Mouse (Mus musculus) retina, embryonic 14.5 days (tissue): ENCODE results near the gene Foxn3.

Experiments used
- DNase-seq: peaks from one replicate; pipeline ENCODE4 v3.0.0-alpha.2; 2015; ENCODE audit warnings: low spot score

Foxn3 gene

DNA sequence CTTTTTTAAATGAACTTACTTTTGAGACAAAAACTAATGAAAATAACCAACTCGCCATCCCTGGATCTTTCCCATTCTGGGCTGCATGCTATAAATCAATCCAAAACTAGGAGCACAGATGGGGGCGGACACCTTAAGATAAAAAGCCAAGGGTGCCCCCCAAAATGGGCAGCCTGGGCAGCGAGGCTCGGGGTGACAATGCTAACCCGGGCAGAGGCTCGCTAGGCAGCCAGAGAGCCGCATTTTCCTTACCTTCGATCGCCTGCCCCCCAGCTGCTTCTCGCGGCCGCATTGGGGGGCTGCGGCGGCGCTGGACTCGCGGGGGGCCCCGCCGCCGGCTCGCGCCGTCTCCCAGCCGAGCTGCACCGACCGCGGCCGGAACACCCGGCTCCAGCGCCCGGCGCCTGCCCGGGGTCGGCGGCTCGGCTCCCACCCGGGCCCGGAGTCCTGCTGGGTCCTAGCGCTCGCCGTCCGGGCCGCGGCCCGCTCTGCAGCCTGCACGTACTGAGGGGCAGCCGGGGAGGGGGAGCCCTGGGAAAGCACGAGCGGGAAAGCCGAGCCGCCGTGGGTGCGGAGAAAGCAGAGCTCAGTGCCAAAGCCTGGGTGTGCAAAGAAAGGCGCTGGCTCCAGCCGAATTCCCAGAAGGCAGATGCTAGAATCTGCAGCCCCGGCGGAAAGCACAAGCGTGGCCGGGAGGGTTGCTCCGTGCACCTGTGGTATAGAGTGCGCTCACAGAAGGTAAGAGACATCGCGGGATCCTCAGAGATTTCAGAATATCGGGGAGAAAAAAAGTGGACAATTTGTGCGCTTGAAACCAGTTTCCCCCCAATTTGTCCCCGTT lies at the start of gene Foxn3:
Gene Foxn3 (minus strand): TSS at position 364 of the 841 bp plus-strand sequence.
- DNase-seq = peak; percentile 84

GRCm38 (mm10) chr12:99612181-99612871 lies 48.9 kb upstream of the Foxn3 start:
- no peak for DNase-seq

GRCm38 (mm10) chr12:99610868-99611267 lies 47.5 kb upstream of the Foxn3 start:
- no peak for DNase-seq

DNA sequence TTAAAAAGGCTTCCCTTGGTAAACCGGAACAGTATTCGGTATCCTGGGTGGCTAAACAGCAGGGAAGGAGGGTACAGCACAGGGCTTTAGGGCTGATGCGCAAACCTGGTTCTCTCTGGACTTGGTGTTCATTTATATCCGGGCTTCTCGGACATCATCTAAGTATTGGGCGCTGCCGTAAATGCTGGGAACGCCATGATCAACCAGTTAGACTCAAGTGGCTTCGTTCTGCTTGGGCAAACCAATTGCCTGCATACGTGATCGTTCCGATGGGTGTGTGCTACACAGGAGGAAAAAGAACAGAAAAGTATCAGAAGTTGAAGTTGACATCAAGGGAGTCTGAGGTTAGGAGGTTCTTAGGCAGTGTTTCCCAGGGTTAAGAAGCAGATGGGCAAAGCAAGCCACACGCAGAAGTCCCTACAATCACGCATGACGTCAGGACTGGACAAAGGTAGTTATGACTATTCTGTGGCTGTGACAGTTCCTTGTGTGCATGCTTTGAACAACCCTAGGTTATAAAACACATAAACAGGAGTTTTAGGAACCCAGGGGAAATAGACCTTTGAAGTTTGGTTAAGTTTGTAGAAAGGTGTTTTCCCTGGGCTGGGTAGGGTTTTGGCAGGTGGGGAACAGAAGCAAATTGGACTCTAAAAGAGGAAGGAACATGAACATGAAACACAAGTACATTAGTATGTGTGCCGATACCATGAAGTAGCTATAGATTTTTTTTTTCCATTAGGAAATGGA lies 46.9 kb upstream of the Foxn3 start:
- DNase-seq = no peak

- no peak for DNase-seq
Measured at GRCm38 (mm10) chr12:99609643-99610042, 46.3 kb upstream of the Foxn3 start.

DNA sequence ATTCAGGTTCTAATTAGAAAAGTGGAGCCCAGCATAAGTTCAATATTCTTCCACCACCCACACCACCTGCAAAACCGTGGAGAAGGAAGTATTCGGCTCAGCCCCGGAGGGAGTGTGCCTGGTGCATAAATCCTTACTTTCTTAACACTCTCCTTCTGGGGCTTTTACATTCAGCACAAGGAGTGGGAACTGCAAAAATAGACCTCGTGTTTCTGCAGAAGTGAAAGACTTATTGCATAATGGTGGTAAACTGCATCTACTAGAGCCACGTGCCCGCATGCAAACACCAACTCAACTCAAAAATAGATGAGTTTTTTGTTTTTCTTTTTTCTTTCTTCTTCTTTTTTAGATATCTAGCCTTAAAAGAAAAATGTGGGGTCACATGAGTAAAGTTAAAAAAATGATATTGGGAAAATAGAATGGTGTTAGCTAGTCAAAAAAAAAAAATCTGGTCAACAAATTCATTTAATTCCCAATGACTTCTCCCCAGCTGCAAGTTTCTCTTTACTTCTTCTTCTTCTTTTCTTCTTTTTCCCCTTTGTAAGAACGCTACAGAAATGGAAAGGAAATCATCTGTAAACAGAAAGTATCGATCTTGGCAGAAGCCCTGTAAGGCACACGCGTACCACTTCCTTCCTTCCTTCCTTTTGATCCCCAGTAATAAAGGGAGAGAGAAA lies 45.0 kb upstream of the Foxn3 start:
- no peak for DNase-seq

DNA sequence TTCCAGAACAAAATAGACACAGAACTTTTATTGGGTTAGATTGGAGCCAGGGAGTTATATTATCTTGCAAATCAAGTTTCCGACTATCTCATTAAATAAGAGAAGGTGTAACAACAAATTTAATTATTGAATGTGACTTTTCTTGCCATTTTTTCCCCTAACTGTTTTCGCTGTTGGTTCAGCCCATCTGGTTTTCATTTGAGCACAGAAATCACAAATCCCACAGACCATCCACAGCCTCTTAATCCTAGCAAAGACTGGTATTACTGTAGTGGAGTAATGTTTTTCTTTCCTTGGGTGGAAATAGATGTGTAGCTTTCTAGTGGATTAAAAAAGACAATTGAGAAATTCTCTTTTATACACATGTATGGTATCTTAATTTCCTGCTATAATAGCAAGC lies 40.0 kb upstream of the Foxn3 start:
- DNase-seq = no peak

- no peak for DNase-seq
Measured at GRCm38 (mm10) chr12:99601841-99602240, 38.5 kb upstream of the Foxn3 start.

GRCm38 (mm10) chr12:99601392-99601791 lies 38.0 kb upstream of the Foxn3 start:
- DNase-seq = no peak

DNA sequence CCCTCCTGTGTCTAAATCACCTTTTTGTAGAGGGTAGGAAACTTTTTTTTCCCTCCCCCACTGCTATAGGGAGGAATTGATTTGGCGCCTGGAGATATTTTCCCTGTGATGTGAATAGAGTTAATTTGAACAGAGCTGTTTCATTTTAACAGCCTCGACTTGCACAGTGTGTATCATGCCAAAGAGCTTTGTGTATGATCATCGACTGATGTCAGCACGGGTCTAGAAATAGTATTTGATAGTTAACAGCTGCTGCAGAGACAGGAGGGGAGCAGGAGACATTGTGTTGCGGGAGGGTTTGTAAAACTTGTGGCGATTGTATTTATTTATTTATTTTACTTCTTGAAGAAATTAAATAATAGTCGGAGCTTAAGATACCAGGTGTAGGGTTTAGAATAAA lies 36.2 kb upstream of the Foxn3 start:
- DNase-seq = no peak

- DNase-seq = no peak
Measured at GRCm38 (mm10) chr12:99596397-99596796, 33.0 kb upstream of the Foxn3 start.

DNA sequence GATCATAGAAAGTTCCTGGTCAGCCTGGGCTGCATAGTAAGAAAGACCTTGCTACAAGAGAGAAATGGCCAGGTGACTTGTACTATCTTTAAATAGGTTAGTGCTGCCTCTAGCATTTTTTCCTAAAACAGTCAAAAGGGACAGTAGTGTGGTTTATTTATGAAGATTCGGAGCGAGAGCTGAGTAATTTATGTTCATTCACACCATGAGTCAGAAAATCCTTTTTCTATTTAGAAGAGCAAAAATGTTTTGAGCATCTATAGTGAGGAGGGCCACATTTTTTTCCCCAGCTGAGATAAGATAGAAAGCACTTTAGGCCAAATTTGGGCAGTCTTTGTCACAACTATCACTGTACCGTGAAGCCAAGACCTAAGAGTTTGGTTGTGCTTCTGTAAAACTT lies 24.0 kb upstream of the Foxn3 start:
- no peak for DNase-seq

GRCm38 (mm10) chr12:99579989-99580388 lies 16.6 kb upstream of the Foxn3 start:
- no peak for DNase-seq

GRCm38 (mm10) chr12:99576682-99577081 lies 13.3 kb upstream of the Foxn3 start:
- DNase-seq = no peak

GRCm38 (mm10) chr12:99574299-99574698 lies 10.9 kb upstream of the Foxn3 start:
- peak; percentile 8 for DNase-seq

GRCm38 (mm10) chr12:99573036-99573435 lies 9.7 kb upstream of the Foxn3 start:
- no peak for DNase-seq

DNA sequence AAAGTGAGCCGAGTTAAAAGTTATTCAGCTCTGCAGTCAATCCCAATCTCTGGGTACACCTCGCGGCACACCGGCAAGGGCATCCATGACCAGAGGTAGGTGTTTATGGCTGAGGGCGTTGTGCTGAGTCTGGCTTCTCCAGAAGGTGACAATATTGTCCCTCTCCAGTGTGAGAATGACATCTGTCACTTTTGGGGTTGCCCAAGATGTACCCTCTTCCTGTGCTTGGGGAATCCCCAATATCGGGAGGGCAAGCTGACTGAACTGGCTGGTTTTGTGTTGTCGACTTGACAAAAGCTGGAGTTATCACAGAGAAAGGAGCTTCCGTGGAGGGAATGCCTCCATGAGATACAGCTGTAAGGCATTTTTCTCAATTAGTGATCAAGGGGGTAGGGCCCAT lies 8.6 kb upstream of the Foxn3 start:
- DNase-seq = no peak

GRCm38 (mm10) chr12:99570197-99570956 lies 7.0 kb upstream of the Foxn3 start:
- no peak for DNase-seq

DNA sequence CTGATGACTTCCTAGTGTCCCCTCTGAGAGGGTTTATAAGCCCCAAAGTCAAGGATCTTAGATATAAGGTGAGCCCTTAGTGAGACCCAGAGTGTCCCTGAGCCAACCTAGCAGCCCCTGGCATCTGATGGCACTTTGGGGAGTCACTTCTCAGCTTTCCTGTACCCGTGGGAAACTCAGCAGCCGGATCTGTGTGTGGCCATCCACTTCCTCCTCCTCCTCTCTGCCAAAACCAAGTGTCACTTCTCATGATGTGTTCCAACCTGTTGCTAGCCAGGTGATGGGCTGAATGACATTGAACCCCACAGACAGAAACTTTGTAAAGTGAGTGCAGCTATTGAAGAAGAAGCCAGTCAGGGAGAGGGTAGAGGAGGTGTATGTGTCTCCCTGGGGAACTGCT lies 2.2 kb upstream of the Foxn3 start:
- no peak for DNase-seq

DNA sequence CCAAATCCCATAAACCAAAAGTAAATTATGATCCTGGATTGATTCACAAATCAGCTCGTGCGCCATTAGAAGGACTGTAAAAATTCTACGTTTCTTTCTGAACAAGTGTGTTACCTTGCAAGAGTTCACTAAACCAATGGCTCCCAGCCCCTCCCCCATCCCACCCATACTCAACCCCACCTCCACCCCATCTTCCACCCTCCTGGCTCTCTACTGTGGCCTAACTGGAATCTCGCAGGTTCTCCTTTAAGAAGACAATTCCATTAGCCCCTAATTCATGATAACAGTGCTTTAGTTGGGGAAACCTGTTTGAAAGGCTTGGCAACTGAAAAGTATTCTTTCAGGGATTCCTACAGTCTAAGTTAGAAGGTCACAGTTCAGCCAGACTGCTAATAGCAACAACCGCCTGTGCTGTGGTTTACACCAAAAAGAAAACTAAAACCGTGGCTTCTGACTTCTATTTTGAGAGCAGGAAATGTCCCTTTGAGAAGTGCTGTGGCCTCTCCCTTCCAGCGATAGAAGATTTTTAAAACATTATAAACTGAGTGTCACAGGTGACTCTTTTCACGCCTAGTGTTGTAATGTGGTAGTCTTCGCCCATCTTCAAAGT lies 1.0 kb upstream of the Foxn3 start:
- peak; percentile 36 for DNase-seq

GRCm38 (mm10) chr12:99562867-99563189 lies 554 bp downstream of the Foxn3 start:
- peak; percentile 48 for DNase-seq
